Mouse (Mus musculus) cortical plate, adult 2 months (tissue): ENCODE results near the gene Pms2. TPM values are rescaled to one million over a fixed set of nuclear protein-coding genes. Genes with fewer than 3 reads are reported as not detected.

Experiments
- H3K27ac ChIP-seq: fragments of 200-500 bp; 2 replicates; pipeline ENCODE4 v1.5.1; 2012; ENCODE audit warnings: low read length, control low read depth, inconsistent platforms; ENCODE audit not compliant: insufficient read depth
- H3K4me1 ChIP-seq: fragments of 200-500 bp; 2 replicates; pipeline ENCODE4 v1.6.1; 2011; ENCODE audit warnings: low read length; ENCODE audit not compliant: control insufficient read depth, insufficient read depth
- H3K4me3 ChIP-seq: fragments of 200-500 bp; 2 replicates; pipeline ENCODE4 v1.5.1; 2011; ENCODE audit warnings: mild to moderate bottlenecking, low read length, control low read depth; ENCODE audit not compliant: insufficient read depth
- CTCF ChIP-seq: fragments of 200-500 bp; IDR thresholded peaks from 2 replicates; pipeline ENCODE4 v1.5.1; 2011; ENCODE audit warnings: mild to moderate bottlenecking, control low read depth, low read length; ENCODE audit not compliant: insufficient read depth; ENCODE audit errors: extremely low read depth
- POLR2A ChIP-seq: fragments of 200-500 bp; IDR thresholded peaks from 2 replicates; pipeline ENCODE4 v1.6.1; 2011; ENCODE audit warnings: mild to moderate bottlenecking, low read length, control low read depth; ENCODE audit not compliant: insufficient read depth; ENCODE audit errors: extremely low read depth
- polyA plus RNA-seq: library from polyadenylated mRNA; depleted of rRNA; stranded (reverse); fragments of >200 nt; gene quantifications from 2 replicates; pipeline ENCODE4 v1.2.3, GENCODE M21; 2012

Gene Pms2
- polyA plus RNA-seq, 1 experiment, result 14.9 TPM

DNA sequence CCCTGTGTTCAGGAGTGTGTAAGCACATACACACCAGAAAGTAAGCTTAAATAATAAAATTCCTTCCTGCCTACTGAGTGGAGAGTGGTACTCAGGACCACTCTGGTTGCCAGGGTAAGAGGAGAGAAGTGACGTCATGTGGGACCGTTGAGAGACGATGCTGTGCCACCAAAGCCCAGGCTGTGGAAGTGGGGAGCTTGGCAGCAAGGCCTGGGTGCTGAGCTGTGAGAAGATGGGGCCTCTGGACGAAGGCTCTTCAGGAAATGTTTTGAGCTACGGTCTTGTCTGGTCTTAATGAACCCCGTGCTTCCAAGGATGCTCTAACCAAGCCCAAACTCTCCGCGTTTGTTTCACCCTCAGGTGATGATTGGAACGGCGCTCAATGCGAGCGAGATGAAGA, 20.9 kb downstream of the Pms2 start:
- Histone ChIP-seq H3K27ac (no peak overlapping the region), H3K4me1 (no peaks in the 10 kb centered on the region), H3K4me3 (no peak overlapping the region)
- TF ChIP-seq CTCF, result no peak
- no peak for TF ChIP-seq POLR2A

- H3K4me1 ChIP-seq, result no peaks in the 10 kb centered on the region
Measured at GRCm38 (mm10) chr5:143931863-143932580, 22.3 kb downstream of the Pms2 start.

GRCm38 (mm10) chr5:143932831-143933230, 23.1 kb downstream of the Pms2 start, which contains the start of gene Rsph10b:
TSS of gene Rsph10b (plus strand) at chr5:143933035.
- H3K4me1 ChIP-seq, result no peaks in the 10 kb centered on the region
- H3K27ac ChIP-seq, result no peak within 1 kb of the TSS
- no peak for TF ChIP-seq POLR2A
- TF ChIP-seq CTCF, result no peak
- no peak within 1 kb of the TSS for H3K4me3 ChIP-seq

More at GRCm38 (mm10) chr5:143931863-143932580, 22.3 kb downstream of the Pms2 start:
- no peak overlapping the region for H3K27ac ChIP-seq
- TF ChIP-seq POLR2A, result no peak
- no peak for TF ChIP-seq CTCF
- no peak overlapping the region for H3K4me3 ChIP-seq

DNA sequence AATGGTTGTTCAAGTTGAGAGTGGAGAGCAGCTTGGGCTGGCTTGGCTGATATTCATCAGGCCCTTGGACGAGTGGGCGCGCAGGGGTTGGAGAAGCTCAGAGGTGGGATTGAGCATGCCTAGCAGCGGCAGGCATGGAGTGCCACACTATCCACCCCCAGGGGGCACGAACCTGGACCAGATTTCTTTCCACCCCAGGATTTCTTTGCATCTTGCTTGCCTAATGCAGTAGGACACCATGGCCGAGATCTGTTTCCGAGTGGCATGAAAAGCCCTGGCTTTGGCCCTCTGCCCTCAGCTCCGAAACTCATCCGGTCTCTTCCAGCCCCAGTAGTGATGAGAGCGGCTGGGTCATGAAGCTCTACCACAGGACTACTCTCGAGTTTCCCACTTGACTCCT, 23.6 kb downstream of the Pms2 start:
- no peaks in the 10 kb centered on the region for H3K4me1 ChIP-seq
- TF ChIP-seq CTCF (no peak), POLR2A (no peak)
- H3K4me3 ChIP-seq, result no peak overlapping the region
- H3K27ac ChIP-seq, result no peak overlapping the region

DNA sequence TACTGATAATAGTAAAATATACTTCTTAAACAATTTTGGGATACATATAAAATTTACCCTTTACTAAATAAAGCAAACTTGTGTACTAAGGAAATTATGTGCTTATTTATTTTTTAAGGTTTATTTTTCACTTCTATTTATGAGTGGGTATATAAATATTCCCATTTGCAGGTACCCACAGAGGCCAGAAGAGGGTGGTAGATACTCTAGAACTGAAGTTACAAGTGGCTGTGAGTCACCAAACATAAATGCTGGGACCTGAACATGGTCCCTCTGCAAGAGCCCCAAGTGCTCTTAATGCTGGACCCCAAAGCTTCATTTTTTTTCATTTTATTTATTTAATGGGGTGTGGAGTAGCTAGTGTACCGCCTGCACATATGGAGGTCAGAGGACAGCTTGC, 24.1 kb downstream of the Pms2 start:
- Histone ChIP-seq H3K4me1 (no peaks in the 10 kb centered on the region), H3K27ac (no peak overlapping the region), H3K4me3 (no peak overlapping the region)
- TF ChIP-seq POLR2A (no peak), CTCF (no peak)

GRCm38 (mm10) chr5:143936156-143936555, 26.4 kb downstream of the Pms2 start:
- H3K4me1 ChIP-seq, result no peaks in the 10 kb centered on the region; the same call in 1 of the 2 replicates
- H3K4me3 ChIP-seq, result no peak overlapping the region
- H3K27ac ChIP-seq, result no peak overlapping the region
- TF ChIP-seq POLR2A (no peak), CTCF (no peak)

- Histone ChIP-seq H3K4me1 (peaks cover 3% of the 10 kb centered on the region; the same call in 1 of the 2 replicates), H3K27ac (peak overlapping the region; percentile 15; the same call in 1 of the 2 replicates), H3K4me3 (no peak overlapping the region)
- TF ChIP-seq CTCF, result no peak
- no peak for TF ChIP-seq POLR2A
Measured at GRCm38 (mm10) chr5:143941588-143941987, 31.8 kb downstream of the Pms2 start.

DNA sequence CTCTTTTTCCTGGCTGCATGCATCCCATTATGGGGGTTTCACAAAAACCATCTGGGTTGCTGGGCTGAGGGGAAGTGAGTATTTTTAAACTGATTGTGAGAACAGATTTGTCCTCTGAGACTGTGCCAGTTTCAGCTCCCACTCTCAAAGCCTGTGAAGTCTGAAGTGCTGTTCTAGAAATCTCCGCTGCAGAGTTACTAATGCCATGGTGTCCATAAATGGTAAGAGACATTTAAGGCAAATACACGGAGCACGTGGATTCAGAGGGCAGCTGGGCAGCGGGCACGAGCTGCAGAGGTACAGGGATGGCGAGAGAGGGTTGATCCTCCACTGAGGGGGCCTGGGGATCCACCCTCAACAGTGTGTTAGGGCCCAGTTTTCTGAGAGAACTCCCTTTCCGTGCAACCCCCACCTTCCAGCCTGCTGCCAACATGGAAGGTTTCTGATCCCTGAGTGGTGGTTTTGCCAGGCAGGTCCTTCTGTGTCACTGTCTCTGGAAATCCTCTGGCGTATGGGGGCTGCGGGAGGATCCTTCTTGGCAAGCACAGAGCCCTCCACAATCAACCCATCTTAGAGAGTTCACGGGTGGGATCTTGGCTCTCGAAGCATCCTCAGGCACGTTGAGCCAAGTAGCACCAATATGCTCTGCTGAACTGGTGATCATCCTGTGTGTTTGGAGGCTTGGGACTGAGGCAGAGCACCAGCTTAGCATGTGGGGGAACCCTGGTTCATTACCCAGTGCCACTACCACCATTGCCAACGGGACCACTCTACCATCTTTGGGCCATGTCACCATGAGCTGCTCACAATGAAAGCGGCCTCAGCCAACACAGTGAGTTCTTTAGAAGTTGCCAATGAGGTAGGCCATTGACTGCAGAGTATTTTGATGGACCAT, 33.7 kb downstream of the Pms2 start:
- TF ChIP-seq CTCF (no peak), POLR2A (no peak)
- H3K4me1 ChIP-seq, result peaks cover 3% of the 10 kb centered on the region; the same call in 1 of the 2 replicates
- no peak overlapping the region for H3K4me3 ChIP-seq
- peak overlapping the region; percentile 49; the same call in 1 of the 2 replicates for H3K27ac ChIP-seq

DNA sequence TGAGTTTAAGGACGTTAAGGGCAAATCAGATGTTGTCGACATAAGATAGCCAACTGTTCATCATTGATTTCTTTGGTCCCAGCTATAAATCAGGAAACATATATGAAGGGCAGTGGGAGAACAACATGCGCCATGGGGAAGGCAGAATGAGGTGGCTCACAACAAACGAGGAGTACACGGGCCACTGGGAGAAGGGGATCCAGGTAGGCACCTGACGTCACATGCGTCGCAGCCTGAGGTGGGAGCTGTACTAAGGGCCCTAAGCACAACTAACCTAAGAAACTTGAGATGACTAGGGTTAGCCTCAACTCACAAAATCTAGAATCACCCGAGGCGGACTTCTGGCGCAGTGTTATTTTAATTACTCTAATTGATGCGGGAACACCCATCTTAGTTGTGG, 38.6 kb downstream of the Pms2 start:
- no peak overlapping the region for H3K27ac ChIP-seq
- 0 out of 2 replicates have a peak, but pooled peaks cover 1% of the 10 kb centered on the region for H3K4me1 ChIP-seq
- TF ChIP-seq CTCF, result no peak
- no peak for TF ChIP-seq POLR2A
- H3K4me3 ChIP-seq, result no peak overlapping the region
